In genomic region chr19:46653616-46654235, GRCm38 (mm10) we compare ENCODE assay signal across 27 mouse cellular contexts. TPM values are rescaled to one million over a fixed set of nuclear protein-coding genes. Genes with fewer than 3 reads are reported as not detected.
DNase-seq lines count a peak whose midpoint lies in the region; ATAC-seq lines count a peak whose summit lies in the region.
"Had no signal": no experiment of that assay in that cellular context is flagged by ENCODE, and none has a peak within 500 bp of the region (broad histone marks: within the 10 kb centered on the region; RNA-seq: fewer than 3 reads in every experiment).

No protein-coding gene starts in this region.

- no peaks in the 10 kb centered on the region for H3K9me3 ChIP-seq in heart, embryonic 16.5 days (replicated peaks; ENCODE audit: control insufficient read depth, low read length)
- H3K9me3 ChIP-seq: intestine, embryonic 15.5 days; liver, embryonic 13.5 days had no signal

- peaks cover 6% of the 10 kb centered on the region for H3K4me1 ChIP-seq in heart, embryonic 16.5 days (ENCODE audit: control insufficient read depth, insufficient read depth, low read length)
- H3K4me1 ChIP-seq: intestine, embryonic 15.5 days had no signal

- no peak overlapping the region for H3K4me2 ChIP-seq in heart, embryonic 16.5 days (ENCODE audit: low read depth, low read length)
- H3K4me2 ChIP-seq: hindbrain, embryonic 14.5 days; intestine, embryonic 15.5 days; liver, embryonic 13.5 days had no signal

- H3K9ac ChIP-seq in heart, embryonic 16.5 days (ENCODE audit: low read length): no peak overlapping the region
- H3K9ac ChIP-seq: hindbrain, embryonic 14.5 days; intestine, embryonic 15.5 days; liver, embryonic 13.5 days had no signal

- 86% methylated on average over 14 of the region's 14 CpGs for WGBS in heart, embryonic 16.5 days

- H3K4me3 ChIP-seq in heart, embryonic 16.5 days (ENCODE audit: low read length): no peak overlapping the region
- H3K4me3 ChIP-seq: intestine, embryonic 15.5 days; liver, embryonic 13.5 days had no signal

- H3K36me3 ChIP-seq in heart, embryonic 16.5 days (ENCODE audit: control insufficient read depth, insufficient read depth): peaks cover 50% of the 10 kb centered on the region

- ATAC-seq in heart, embryonic 16.5 days (replicated peaks; ENCODE audit: extremely low read depth, insufficient read depth, low FRiP score): peak; percentile 46; the same call in 1 of the 2 replicates
- peak; percentile 66 for ATAC-seq in megakaryocyte, adult 5-6 weeks (ENCODE audit: poor library complexity, severe bottlenecking)
- ATAC-seq: intestine, embryonic 15.5 days; midbrain, embryonic 16.5 days had no signal

- no peak overlapping the region for H3K27ac ChIP-seq in heart, embryonic 16.5 days (ENCODE audit: low read length)
- H3K27ac ChIP-seq: hindbrain, embryonic 14.5 days; intestine, embryonic 15.5 days; liver, embryonic 13.5 days had no signal

- no peak for DNase-seq in heart, adult 11 months
- DNase-seq in MEL-GATA-1-ER (ENCODE audit: extremely low read depth, low read depth): peak; percentile 32
- peak; percentile 60 to 67 for DNase-seq in thymus, postnatal 10 days (ENCODE audit: low spot score in 2 of 2)
- no peak for DNase-seq in spleen, postnatal 14 days (ENCODE audit: low spot score in 2 of 2)
- no peak for DNase-seq in layer of hippocampus, postnatal 25 days (ENCODE audit: extremely low spot score in 1 of 2, low spot score in 1 of 2)
- DNase-seq in layer of hippocampus, adult 9-11 months: no peak
- DNase-seq: adrenal gland, adult 8-10 months; cerebellum, adult 11-12 months; cerebellum, postnatal 25 days; gastrocnemius, postnatal 10 days; kidney, adult 9 months; kidney, postnatal 25 days; liver, embryonic 13.5 days; lung, postnatal 14 days; retina, postnatal 1 day; right cerebral cortex, postnatal 4 days had no signal

- no peaks in the 10 kb centered on the region for H3K27me3 ChIP-seq in heart, embryonic 16.5 days (ENCODE audit: control insufficient read depth, insufficient read depth, low read length)
- H3K27me3 ChIP-seq: intestine, embryonic 15.5 days; liver, embryonic 13.5 days had no signal

RNA-seq across cellular contexts. Expression of gene Cyp17a1, which starts 19.2 kb away (rescaled TPM):
- 1.00 and 1.7 TPM in 2 replicates for polyA plus RNA-seq in heart, embryonic 16.5 days (2015; fragmentation: Nextera tagmentation; extraction: Ambion mirVana)
- total RNA-seq in megakaryocyte, adult 5-6 weeks (2015): not detected in 2 replicates
- total RNA-seq in megakaryocyte, adult 5-6 weeks (2017): not detected in 2 replicates
- not detected for total RNA-seq in layer of hippocampus, postnatal 25 days (2021)
- total RNA-seq: gastrocnemius, postnatal 10 days; heart, postnatal 25 days; layer of hippocampus, adult 8-10 months; left cerebral cortex, adult 8-10 months had no signal
- polyA plus RNA-seq: brain, embryonic 14.5 days; forebrain, embryonic 11.5 days; hindbrain, embryonic 14.5 days; intestine, embryonic 15.5 days; limb, embryonic 11.5 days; liver, embryonic 13.5 days; midbrain, embryonic 16.5 days had no signal

RNA-seq across cellular contexts. Expression of gene Borcs7, which starts 36.0 kb away (rescaled TPM):
- 13.7 and 14.9 TPM in 2 replicates for polyA plus RNA-seq in heart, embryonic 16.5 days (2015; fragmentation: Nextera tagmentation; extraction: Ambion mirVana)
- total RNA-seq in megakaryocyte, adult 5-6 weeks (2015): 12.7 TPM in 2 replicates
- total RNA-seq in megakaryocyte, adult 5-6 weeks (2017): 4.7 and 6.2 TPM in 2 replicates
- total RNA-seq in layer of hippocampus, postnatal 25 days (2021): 10 to 100 TPM; 20.2 to 20.6 TPM

RNA-seq across cellular contexts. Expression of gene As3mt, which starts 53.5 kb away (rescaled TPM):
- 46.7 and 52.1 TPM in 2 replicates for polyA plus RNA-seq in heart, embryonic 16.5 days (2015; fragmentation: Nextera tagmentation; extraction: Ambion mirVana)
- total RNA-seq in megakaryocyte, adult 5-6 weeks (2015): 10.5 and 11.1 TPM in 2 replicates
- 20.5 and 21.0 TPM in 2 replicates for total RNA-seq in megakaryocyte, adult 5-6 weeks (2017)
- 10 to 100 TPM; 22.0 to 23.8 TPM for total RNA-seq in layer of hippocampus, postnatal 25 days (2021)

RNA-seq across cellular contexts. Expression of gene Wbp1l, which starts 54.8 kb away (rescaled TPM):
- 60.5 and 63.3 TPM in 2 replicates for polyA plus RNA-seq in heart, embryonic 16.5 days (2015; fragmentation: Nextera tagmentation; extraction: Ambion mirVana)
- total RNA-seq in megakaryocyte, adult 5-6 weeks (2015): 23.4 and 23.8 TPM in 2 replicates
- total RNA-seq in megakaryocyte, adult 5-6 weeks (2017): 36.9 and 39.8 TPM in 2 replicates
- 10 to 100 TPM; 37.8 to 37.9 TPM for total RNA-seq in layer of hippocampus, postnatal 25 days (2021)

Comparison
In these comparisons a context has a peak if more than half of its experiments do, and no peak if none do; other contexts are left out.
1. DNase-seq: peak in MEL-GATA-1-ER (single experiment) and thymus, postnatal 10 days (2 of 2); none in heart, adult 11 months (single experiment), spleen, postnatal 14 days (0 of 2), layer of hippocampus, postnatal 25 days (0 of 2) and layer of hippocampus, adult 9-11 months (single experiment).